ENCODE assay signal across 7 mouse cellular contexts in the genomic region with DNA sequence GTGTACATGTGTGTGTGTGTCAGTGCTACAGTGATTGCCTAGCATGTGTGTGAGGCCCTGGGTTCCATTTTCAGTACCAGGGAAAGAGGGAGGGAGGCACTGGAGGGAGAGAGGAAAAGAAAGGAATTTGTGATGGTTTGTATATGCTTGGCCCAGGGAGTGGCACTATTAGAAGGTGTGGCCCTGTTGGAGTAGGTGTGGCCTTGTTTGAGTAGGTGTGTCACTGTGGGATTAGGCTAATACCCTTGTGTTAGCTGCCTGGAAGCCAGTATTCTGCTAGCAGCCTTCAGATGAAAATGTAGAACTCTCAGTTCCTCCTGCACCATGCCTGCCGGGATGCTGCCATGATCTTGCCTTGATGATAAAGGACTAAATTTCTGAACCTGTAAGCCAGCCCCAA. TPM values are rescaled to one million over a fixed set of nuclear protein-coding genes. Genes with fewer than 3 reads are reported as not detected.
A peak's percentile ranks its signal among the peaks of the same experiment; 100 is the strongest.
DNase-seq lines count a peak whose midpoint lies in the region; ATAC-seq and TF ChIP-seq lines count a peak whose summit lies in the region.
"Not testable (repeated sequence)": the region's sequence is repeated elsewhere in the genome, so short reads cannot be mapped to it uniquely, and the experiment has no call there.
"Had no signal": no experiment of that assay in that cellular context is flagged by ENCODE, and none has a peak within 500 bp of the region (broad histone marks: within the 10 kb centered on the region; RNA-seq: fewer than 3 reads in every experiment).

No protein-coding gene starts in this region.

- WGBS in liver, embryonic 11.5 days = 76% methylated on average over 1 of the region's 1 CpGs
- WGBS in liver, embryonic 13.5 days (ENCODE audit: insufficient replicate concordance) = 90% methylated on average over 1 of the region's 1 CpGs
- WGBS in liver, embryonic 15.5 days (ENCODE audit: insufficient replicate concordance) = 89% methylated on average over 1 of the region's 1 CpGs
- WGBS in liver, postnatal 0 days (ENCODE audit: insufficient replicate concordance) = 91% methylated on average over 1 of the region's 1 CpGs

- H3K4me2 ChIP-seq in liver, embryonic 11.5 days; liver, embryonic 13.5 days; liver, embryonic 15.5 days; liver, postnatal 0 days (ENCODE audit: low read depth, low read length): not testable (repeated sequence)

- H3K4me1 ChIP-seq in erythroblast, embryonic 14.5 days (ENCODE audit: control insufficient read depth) = peaks cover 65% of the 10 kb centered on the region
- not testable (repeated sequence) for H3K4me1 ChIP-seq in liver, embryonic 11.5 days (replicated peaks; ENCODE audit: control insufficient read depth, insufficient read depth, low read length); liver, postnatal 0 days (ENCODE audit: insufficient read depth)
- peaks cover 44% of the 10 kb centered on the region for H3K4me1 ChIP-seq in liver, embryonic 13.5 days (replicated peaks)
- H3K4me1 ChIP-seq in liver, embryonic 15.5 days (replicated peaks) = peaks cover 41% of the 10 kb centered on the region

- not testable (repeated sequence) for H3K9ac ChIP-seq in liver, embryonic 11.5 days (ENCODE audit: low read depth, low read length); liver, embryonic 13.5 days; liver, embryonic 15.5 days; liver, postnatal 0 days (replicated peaks)

- H3K4me3 ChIP-seq in erythroblast, embryonic 14.5 days (replicated peaks) = peak overlapping the region; percentile 31
- not testable (repeated sequence) for H3K4me3 ChIP-seq in liver, embryonic 11.5 days (ENCODE audit: low read depth, low read length); liver, embryonic 13.5 days (replicated peaks); liver, embryonic 15.5 days (replicated peaks); liver, postnatal 0 days (ENCODE audit: low read depth, low read length)

- not testable (repeated sequence) for TF ChIP-seq CTCF in liver, postnatal 0 days (IDR thresholded peaks at IDR 0.05; ENCODE audit: low read depth)

- not testable (repeated sequence) for H3K27me3 ChIP-seq in erythroblast, embryonic 14.5 days (ENCODE audit: control insufficient read depth); liver, embryonic 11.5 days (replicated peaks; ENCODE audit: control insufficient read depth, insufficient read depth, low read length); liver, embryonic 13.5 days; liver, embryonic 15.5 days; liver, postnatal 0 days (ENCODE audit: insufficient read depth, low read length)

- peak; percentile 56 for ATAC-seq in liver, embryonic 11.5 days (replicated peaks; ENCODE audit: low FRiP score)
- peak; percentile 72 for ATAC-seq in liver, embryonic 13.5 days (ENCODE audit: low read depth)
- ATAC-seq in liver, embryonic 15.5 days (ENCODE audit: insufficient read depth) = peak; percentile 72
- peak; percentile 48 for ATAC-seq in liver, postnatal 0 days

- DNase-seq in R1 (ENCODE audit: low read depth, low spot score) = peak; percentile 65
- DNase-seq in liver, embryonic 11.5 days (ENCODE audit: low spot score); liver, embryonic 13.5 days; liver, postnatal 0 days: not testable (repeated sequence)

- H3K36me3 ChIP-seq in erythroblast, embryonic 14.5 days (ENCODE audit: control insufficient read depth); liver, embryonic 11.5 days (ENCODE audit: control insufficient read depth, insufficient read depth, low read length); liver, embryonic 13.5 days; liver, embryonic 15.5 days (replicated peaks); liver, postnatal 0 days (replicated peaks; ENCODE audit: insufficient read depth, low read length): not testable (repeated sequence)

- TF ChIP-seq EP300 in liver, postnatal 0 days (IDR thresholded peaks at IDR 0.05; ENCODE audit: low read depth) = not testable (repeated sequence)

- H3K9me3 ChIP-seq in erythroblast, embryonic 14.5 days (ENCODE audit: control insufficient read depth, low read length); liver, embryonic 11.5 days (ENCODE audit: control insufficient read depth, low read length); liver, embryonic 13.5 days (replicated peaks); liver, embryonic 15.5 days (replicated peaks); liver, postnatal 0 days (ENCODE audit: low read length): not testable (repeated sequence)

- not testable (repeated sequence) for H3K27ac ChIP-seq in liver, embryonic 11.5 days (ENCODE audit: low read depth, low read length); liver, embryonic 15.5 days (replicated peaks); liver, postnatal 0 days (ENCODE audit: low read depth)
- H3K27ac ChIP-seq in liver, embryonic 13.5 days = 0 out of 2 replicates have a peak overlapping the region, but pooled peaks have one; percentile 6

RNA-seq across cellular contexts. Expression of gene Steap3, which starts 3.6 kb away (rescaled TPM):
- 29.2 and 33.0 TPM in 2 replicates for polyA plus RNA-seq in erythroblast, embryonic 14.5 days (2012)
- 74.7 TPM in 2 replicates for polyA plus RNA-seq in liver, embryonic 11.5 days (2014; fragmentation: Nextera tagmentation; extraction: Ambion mirVana)
- polyA plus RNA-seq in liver, embryonic 13.5 days (2015; fragmentation: Nextera tagmentation; extraction: Ambion mirVana) = 46.7 and 49.5 TPM in 2 replicates
- 43.4 and 46.8 TPM in 2 replicates for polyA plus RNA-seq in liver, embryonic 15.5 days (2015; fragmentation: Nextera tagmentation; extraction: Ambion mirVana)
- polyA plus RNA-seq in liver, postnatal 0 days (2015; fragmentation: Nextera tagmentation; extraction: Ambion mirVana) = 27.2 TPM in 2 replicates
- polyA plus RNA-seq: CD4-positive, CD25-positive, alpha-beta regulatory T cell, adult 4 months had no signal
